Comparison of ENCODE assay signal across 22 mouse cellular contexts in genomic region chr2:3405981-3406380, GRCm38 (mm10). TPM values are rescaled to one million over a fixed set of nuclear protein-coding genes. Genes with fewer than 3 reads are reported as not detected.
DNase-seq lines count a peak whose midpoint lies in the region; ATAC-seq lines count a peak whose summit lies in the region.
"Had no signal": no experiment of that assay in that cellular context is flagged by ENCODE, and none has a peak within 500 bp of the region (broad histone marks: within the 10 kb centered on the region; RNA-seq: fewer than 3 reads in every experiment).

No protein-coding gene starts in this region.

- DNase-seq in frontal cortex, postnatal 14 days (ENCODE audit: low spot score in 2 of 2): no peak
- peak; percentile 14 for DNase-seq in heart, adult 11 months
- DNase-seq in heart, adult 8-10 months (ENCODE audit: low spot score): no peak
- DNase-seq: adrenal gland, adult 2 months; adrenal gland, adult 8-10 months; adrenal gland, postnatal 10 days; adrenal gland, postnatal 14 days; adrenal gland, postnatal 25 days; adrenal gland, postnatal 36 days; B cell, adult 2 months; cerebellum, adult 11 months; cerebellum, adult 11-12 months; cerebellum, adult 18-20 months had no signal

- peak; percentile 82 for ATAC-seq in frontal cortex, adult (ENCODE audit: low TSS enrichment)
- ATAC-seq: activated CD4-positive, CD25-positive, alpha-beta regulatory T cell, adult 4 months; CD4-positive, CD25-positive, alpha-beta regulatory T cell, adult 4 months; Patski had no signal

RNA-seq across cellular contexts. Expression of gene Olah, which starts 9.0 kb away (rescaled TPM):
- not detected for total RNA-seq in heart, adult 8-10 months (2022)
- total RNA-seq: adrenal gland, postnatal 14 days; ES-E14; MEL had no signal

RNA-seq across cellular contexts. Expression of gene Meig1, which starts 16.5 kb away (rescaled TPM):
- total RNA-seq in heart, adult 8-10 months (2022): 1 to 10 TPM; 1.0 to 5.4 (median 2.0) TPM
- total RNA-seq: adrenal gland, adult 18-20 months; adrenal gland, adult 2 months; adrenal gland, postnatal 14 days; CH12.LX; ES-E14; G1E; MEL had no signal

RNA-seq across cellular contexts. Expression of gene Dclre1c, which starts 17.9 kb away (rescaled TPM):
- 1 to 10 TPM; 2.4 to 3.8 (median 3.3) TPM for total RNA-seq in heart, adult 8-10 months (2022)
